Mouse (Mus musculus): Measurements from ENCODE around the gene Nbas. TPM values are rescaled to one million over a fixed set of nuclear protein-coding genes. Genes with fewer than 3 reads are reported as not detected.

The Nbas gene
- total RNA-seq, 2 experiments from 2014 or later, result 30.7 to 33.0 TPM

DNA sequence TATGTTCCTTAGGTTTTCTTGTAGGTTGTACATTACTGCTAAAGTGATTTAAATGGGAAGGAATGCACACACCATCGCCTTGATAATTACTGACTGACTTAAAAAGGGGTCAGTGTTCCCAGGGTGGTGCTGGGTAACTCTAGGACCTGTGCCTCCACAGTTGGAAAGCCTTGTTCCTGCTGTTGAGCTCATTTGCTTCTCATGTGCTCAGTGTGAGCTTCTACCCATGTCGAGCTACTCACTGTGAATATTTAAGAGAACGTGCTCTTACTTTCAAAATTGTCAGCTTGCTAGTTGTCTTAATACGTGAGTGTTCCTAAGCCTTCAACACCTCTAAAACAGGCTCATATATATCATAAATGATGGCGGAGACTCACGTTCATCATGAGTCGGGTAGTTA, 112.6 kb downstream of the Nbas start:
- no peak for DNase-seq (ENCODE audit: extremely low spot score in 1 of 2, low spot score in 1 of 2)

DNA sequence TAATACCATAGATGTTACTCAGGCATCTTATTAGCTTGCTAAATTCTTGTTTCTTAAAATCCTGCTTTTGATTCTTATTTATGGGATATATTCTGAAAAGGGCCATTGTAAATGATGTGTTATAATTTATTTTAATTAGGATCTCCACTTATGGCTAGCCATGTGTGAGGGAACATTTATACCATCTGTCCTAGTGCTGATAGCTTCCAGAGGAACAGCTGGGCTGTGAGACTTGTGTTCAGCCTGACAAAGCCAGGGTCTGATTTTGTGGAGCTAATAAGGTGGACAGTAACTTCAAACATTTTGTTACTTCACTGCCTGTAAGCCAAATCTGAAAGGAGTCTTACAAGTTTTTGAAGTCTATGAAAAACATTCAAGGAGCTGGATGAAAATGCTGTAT, 113.1 kb downstream of the Nbas start:
- DNase-seq (ENCODE audit: extremely low spot score in 1 of 2, low spot score in 1 of 2), result no peak

DNA sequence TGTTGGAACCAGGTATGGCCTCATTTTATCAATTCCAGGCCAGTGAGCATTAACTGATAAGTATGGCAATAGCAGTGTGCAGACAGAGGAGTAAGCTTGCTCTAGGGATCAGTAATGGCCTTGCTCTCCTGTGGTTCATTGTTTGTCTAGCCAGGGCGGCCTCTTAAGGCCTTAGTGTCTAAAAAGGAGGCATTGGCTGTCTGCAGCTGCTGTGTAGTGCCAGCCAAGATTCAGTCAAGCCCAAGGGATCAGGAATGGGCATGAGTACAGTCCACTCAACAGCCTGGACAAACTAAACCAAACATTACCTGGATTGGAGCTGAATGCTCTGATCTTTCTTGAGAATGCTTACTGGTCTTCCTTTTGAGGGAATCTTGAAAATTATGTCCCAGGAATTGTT, 120.7 kb downstream of the Nbas start:
- no peak for DNase-seq (ENCODE audit: extremely low spot score in 1 of 2, low spot score in 1 of 2)

DNA sequence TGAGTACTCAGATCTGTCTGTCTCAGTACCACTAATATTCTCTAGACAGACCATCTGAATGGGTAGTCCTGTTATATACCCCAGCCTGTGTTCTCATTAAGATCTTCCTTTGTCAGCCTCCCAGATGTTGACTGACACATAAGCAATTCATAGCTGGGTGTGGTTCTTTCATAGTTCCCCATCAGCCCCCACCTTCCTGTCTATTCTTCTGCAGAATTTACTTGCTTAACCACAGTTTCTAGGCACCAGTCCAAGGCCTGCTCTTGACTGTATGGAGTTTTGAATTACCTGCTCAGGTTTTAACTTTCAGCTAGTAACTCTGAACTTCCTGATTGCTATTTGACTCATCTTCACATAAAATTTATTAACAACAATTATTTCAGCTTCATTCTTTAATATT, 141.3 kb downstream of the Nbas start:
- DNase-seq (ENCODE audit: extremely low spot score in 1 of 2, low spot score in 1 of 2), result no peak

DNA sequence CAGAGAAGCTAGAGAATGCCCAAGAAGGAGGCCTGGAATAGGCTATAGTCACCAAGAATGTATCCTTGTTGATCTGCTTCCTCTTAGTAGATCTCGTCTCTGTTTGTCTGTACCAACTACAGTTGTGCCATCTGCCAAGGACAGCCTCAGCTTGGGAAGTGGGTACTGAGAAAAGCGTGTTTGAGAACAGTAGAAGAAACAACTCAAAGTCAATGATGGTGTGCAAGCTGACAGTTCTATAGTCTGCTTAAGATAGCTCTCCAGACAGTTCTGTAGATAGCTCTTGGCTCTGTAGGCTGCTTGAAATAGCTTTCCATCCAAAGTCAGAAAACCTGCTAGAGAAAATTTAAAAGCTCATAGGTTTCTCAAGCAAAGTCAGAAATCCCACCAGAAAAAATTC, 149.7 kb downstream of the Nbas start:
- no peak for DNase-seq (ENCODE audit: extremely low spot score in 1 of 2, low spot score in 1 of 2)

DNA sequence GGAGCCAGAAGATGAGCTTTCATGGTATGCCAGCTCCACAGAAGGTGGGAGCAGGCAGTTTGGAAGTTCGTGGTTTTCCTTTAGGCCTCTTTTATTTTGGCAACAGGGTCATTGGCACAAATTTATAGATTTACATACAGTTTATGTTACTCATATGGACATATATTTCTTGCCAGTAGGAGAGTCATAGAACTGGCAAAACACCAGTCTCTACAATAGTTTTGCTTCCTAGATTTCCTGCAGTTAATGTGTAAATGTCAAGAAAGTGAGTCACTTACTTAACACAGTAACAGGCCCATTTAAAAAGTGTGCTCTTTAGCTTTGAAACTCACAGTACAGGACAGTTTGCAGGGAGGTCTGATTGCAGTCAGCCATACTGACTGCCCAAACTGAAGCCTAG, 161.3 kb downstream of the Nbas start:
- DNase-seq (ENCODE audit: extremely low spot score in 1 of 2, low spot score in 1 of 2), result no peak

DNA sequence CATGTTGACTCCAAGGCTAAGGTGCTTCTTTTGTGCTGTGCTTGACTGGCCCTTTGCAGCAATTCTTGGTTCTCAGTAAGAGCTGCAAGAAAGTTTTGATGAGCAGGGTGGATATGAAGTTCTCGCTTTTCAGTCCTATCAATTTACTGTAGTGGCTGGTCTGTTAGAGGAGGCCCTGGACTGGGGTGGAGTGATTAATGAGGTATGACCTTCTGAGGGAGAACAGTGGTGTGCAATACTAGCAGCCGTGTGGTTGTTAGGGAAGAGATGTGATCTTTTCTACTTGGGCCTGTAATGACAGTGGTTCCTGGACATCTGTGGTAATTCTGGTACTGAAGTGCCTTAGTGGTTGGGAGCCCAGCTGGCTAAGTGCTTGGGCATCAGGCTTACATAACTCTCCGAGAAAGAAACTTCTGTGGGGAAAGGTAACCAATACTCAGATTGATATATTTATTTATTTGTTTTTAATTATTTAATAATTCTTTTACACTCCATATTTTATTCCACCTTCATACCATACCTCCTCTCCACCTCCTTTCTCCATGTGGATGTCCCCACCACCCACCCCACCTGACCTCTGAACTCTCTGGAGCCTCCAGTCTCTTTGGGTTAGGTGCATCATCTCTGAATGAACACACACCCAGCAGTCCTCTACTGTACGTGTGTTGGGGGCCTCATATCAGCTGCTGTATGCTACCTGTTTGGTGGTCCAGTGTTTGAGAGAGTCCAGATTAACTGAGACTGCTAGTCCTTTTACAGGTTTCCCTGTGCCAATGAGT, 175.9 kb downstream of the Nbas start:
- no peak for DNase-seq (ENCODE audit: extremely low spot score in 1 of 2, low spot score in 1 of 2)

DNA sequence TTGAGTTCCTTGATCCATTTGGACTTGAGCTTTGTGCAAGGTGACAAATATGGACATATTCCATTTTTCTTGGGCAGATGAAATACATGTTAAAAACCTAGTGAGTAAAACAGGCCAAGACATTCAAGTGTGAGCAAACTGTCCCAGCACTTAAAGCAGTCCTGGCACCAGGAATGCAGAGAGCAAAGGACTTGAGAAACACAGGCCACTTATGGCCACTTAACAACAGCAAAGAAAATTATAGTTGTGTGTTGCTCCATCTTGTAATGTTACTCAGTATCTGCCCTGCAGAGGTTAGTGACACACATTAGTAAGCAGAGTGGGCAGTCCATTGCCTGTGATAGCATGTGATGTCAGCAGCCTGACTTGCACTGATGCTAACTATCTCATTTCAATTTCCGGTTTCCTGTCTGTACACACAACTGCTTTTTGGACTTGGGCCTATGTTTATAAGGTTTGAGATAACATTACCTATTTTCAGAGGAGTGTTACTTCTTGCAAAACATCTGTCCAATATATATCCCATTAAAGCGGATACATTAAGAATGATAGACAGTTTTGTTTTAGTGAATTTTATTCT, 176.6 kb downstream of the Nbas start:
- no peak for DNase-seq (ENCODE audit: extremely low spot score in 1 of 2, low spot score in 1 of 2)

DNA sequence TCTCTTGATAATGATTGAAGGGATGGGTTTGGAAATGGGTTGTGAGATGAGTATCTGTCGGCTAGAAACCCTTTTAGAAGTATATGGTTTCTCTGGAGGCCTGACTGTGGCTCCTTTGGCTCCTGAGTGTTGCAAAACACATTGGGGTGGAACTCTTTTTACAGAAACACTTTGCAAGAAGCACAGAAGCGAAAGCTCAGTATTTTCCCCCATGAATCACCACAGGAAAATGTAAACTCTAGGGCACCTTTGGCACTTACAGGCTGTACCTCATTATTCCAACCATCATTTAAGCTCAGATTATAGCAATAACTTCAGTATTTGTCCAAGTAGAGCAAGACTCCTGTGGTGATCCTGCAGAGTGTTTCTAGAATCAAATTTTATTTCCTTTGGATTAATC, 180.0 kb downstream of the Nbas start:
- DNase-seq (ENCODE audit: extremely low spot score in 1 of 2, low spot score in 1 of 2), result no peak

DNA sequence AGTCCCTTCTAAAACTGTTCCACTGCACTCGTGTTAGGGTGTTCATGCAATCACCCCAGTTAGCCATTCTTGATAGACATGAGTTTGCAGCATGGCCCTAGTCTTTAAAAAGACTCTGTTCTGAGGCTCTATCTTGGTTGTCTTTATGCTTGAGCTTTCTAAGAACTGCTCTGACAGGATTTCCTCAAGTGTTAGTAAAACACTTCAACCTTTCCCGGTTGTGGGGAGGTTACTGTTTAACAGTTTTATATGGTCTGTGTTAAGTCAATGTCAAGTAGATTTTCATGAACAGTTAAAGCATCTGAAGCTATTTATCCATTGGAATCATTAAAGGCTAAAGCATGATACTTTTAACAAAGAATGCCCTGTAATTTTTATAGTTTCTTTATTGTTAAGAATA, 183.1 kb downstream of the Nbas start:
- no peak for DNase-seq (ENCODE audit: extremely low spot score in 1 of 2, low spot score in 1 of 2)

DNA sequence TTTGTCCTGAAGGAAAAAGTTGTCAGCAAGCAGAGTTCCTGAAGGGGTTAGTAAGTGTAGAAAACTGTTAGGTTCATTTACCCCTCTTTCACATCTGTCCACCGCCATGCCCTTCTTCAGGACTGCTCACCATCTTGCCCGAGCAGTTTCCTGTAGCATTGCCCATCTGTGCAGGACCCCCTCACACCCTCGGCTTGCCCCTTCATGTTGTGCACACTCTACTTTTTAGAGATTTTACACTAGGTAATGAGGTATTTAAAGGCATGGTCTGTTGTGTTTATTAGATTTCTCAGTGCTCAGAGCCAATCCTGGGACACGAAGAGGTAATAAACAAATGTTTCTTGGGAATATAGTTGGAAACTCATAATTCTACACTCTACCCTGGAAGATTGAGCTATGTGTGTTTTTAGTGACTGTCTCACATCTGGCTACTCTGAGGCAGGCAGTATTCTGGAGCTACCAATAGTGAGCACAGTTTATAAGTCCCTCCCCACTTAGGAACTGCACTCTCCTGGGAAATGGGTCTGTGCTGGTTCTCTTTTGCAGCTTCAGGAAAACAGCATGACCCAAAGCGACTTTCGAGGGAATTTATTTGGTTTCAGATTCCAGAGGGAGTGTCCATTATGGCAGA, 191.4 kb downstream of the Nbas start:
- no peak for DNase-seq (ENCODE audit: extremely low spot score in 1 of 2, low spot score in 1 of 2)

DNA sequence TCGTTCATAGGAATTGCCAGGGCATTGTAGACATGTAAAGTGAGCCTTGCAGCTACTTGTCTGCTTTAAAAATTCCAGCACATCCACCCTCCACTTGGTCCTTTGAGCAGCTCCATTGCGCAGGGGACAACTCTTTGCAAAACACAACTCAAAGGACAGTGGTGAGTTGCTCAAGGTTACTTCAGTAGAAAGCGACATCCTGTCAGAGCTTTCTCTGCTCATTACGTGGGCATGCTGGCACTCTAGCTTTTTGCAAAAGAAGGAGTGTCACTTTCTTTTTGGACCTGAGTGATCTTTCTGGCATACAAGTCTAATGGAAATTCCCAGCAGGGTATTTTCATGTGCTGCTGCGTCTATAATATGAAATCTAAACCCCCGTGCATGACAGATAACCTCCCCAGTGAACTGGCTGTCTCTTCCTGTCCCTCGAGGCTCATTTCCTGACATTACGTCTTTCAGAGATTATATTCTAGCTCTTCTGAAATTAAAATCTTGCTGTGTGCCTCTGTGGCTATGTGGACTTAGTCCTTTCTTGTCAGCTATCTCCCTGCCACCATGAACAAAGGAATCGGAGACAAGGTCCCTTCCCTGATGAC, 192.7 kb downstream of the Nbas start:
- DNase-seq (ENCODE audit: extremely low spot score in 1 of 2, low spot score in 1 of 2), result no peak

DNA sequence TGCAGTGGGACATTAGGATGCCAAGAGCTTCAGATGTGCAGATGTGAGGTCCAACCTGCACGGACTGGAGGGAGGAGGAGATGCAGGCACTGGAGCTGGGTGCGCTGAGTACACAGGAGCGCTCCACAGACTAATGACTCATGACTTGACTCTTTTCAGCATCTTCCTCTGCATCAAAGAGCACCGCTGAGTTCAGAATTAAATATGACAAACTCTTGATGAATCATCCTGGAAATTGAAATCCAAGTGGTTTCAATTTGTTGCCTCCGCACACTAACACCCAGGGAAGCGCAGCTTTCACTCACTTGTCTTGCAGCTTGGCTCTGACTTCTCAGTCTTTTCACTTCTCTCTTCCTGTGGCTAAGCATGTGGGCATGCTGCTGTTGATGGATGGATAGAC, 193.5 kb downstream of the Nbas start:
- DNase-seq (ENCODE audit: extremely low spot score in 1 of 2, low spot score in 1 of 2), result no peak

DNA sequence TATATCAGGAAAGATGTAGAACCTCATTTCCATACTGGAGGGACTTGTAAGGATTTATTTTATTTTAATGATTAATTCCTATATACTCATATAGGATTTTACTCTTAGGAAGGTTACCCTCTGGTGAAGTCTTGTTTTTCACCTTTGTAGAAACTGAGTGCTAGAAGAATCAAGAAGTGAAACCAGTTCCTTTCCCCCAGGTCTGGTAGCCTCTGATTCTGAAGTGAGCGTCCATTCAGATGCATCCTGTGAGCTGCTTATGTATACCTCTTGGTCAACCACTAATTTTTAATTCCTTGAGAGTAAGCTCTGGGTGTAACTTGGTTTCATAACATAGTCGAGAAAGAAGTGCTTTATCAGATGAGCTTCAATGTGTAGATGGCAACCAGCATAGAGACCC, 196.6 kb downstream of the Nbas start:
- no peak for DNase-seq (ENCODE audit: extremely low spot score in 1 of 2, low spot score in 1 of 2)

DNA sequence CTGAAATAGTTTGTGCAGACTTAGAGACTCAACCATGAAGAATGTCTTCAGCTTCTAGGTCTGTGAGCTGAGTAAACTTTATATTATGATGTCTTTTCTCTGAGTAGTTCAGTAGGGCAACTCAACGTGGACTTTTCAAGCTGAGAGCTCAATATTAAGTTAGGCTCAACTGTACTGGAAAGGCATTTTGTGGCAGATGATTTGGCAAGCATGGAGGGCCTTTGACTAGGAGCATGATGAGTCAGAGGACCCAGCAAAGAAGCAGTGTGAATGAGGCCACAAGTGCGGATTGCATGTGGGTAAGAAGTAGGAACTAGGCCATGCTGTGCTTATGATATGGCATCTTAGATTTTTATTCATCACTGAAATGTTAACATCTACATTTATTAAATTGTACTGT, 205.9 kb downstream of the Nbas start:
- DNase-seq (ENCODE audit: extremely low spot score in 1 of 2, low spot score in 1 of 2), result no peak

DNA sequence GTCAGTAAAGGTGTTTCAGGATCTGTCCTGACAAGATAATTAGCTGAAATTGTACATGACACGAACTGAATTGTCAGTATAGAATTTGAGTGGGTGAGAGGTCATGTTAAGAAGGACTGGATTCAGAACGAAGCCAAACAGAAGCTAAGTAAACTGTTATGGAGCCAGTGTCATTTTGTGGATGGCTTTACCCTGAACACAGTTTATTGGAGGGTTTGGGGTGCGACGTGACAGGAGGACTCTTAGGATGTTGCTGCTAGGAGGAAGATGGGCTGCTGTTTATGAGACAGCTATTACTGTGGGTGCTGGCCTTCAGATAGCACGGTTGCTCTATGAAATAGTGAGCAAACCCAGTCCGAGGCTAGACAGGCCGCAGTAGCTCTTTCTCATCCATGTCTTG, 210.2 kb downstream of the Nbas start:
- no peak for DNase-seq (ENCODE audit: extremely low spot score in 1 of 2, low spot score in 1 of 2)

DNA sequence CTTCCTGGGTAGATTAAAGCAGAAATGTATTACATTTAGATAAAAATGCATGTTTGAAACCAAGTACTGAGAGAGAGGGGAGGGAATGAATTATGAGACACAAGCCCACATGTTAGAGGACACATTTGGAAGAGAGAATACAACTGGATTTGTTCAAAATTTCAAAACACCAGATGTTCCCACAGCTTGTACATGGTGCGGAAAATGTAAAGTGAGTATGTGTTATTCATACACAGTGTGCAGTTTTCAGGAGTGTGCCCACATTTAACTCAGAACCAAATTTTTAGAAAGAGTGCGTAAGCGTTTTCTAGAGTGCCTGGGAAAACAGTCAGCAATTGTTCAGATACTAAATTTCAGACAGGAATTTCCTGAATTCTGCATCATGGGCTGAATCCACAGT, 217.3 kb downstream of the Nbas start:
- DNase-seq (ENCODE audit: extremely low spot score in 1 of 2, low spot score in 1 of 2), result no peak

DNA sequence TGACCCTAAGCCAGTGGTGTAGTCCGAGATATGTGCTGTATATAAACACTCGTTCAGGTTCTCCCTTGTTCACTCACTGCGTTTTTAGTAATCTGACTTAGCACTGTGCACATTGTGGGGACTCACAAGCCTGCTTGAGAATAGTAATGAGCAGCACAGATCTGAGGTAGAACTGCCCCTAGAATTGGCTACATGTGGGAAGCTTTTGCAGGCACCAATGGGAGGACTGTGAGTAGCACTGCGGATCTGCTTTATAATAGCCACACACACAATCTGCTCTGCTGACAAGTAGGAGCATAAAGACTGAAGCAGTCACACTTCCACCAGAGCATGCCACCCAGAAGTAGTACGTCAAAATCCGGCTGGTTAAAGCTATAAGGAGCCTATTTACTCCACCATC, 228.3 kb downstream of the Nbas start:
- no peak for DNase-seq (ENCODE audit: extremely low spot score in 1 of 2, low spot score in 1 of 2)

DNA sequence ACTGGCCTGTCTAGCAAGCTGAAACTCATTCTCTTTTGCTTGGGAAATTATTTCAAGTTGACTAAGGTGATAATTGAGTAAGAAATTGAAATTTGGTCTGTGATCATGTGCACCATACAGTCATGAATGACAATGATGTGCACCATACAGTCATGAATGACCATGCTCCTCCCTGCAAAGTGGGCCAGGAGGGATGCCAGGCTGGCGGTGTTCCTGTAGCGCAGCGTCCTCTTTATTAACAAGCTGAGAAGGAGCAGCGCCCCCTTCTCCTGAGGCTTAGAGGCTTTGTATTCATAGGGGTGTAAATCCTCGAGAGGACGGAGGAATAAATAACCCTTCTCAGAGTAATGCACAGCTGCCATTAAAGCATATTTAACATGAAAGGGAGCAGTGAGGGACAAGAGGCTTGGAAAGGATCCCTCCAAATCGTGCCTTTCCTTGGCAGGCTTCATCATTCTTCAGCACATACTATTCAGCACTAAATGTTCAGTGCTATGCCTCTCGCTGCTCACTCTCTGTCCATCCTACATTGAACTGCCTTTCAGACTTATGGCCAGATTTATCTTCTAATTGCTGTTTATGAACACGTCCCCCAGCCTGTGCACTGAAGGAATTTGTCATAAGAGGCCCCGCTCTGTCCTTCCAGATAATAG, 230.4 kb downstream of the Nbas start:
- DNase-seq (ENCODE audit: extremely low spot score in 1 of 2, low spot score in 1 of 2), result no peak

DNA sequence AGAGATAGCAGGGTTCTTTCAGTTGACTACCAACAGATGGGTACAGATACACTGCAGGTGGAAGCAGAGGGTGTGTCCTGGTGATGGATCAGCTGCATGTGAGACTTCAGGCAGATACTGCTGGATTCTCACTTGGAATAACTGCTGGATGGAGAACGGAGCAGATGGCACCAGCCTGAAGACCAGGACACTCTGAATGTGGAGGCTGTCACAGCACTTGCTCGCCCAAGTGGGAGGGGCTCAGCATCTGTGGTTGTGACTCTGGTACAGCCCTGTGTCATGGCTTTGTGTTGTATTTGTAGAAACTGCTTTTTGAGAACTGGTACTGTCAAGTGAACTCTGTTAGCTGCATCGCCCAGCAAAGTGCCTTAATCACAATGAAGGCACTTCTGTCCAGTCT, 231.3 kb downstream of the Nbas start:
- no peak for DNase-seq (ENCODE audit: extremely low spot score in 1 of 2, low spot score in 1 of 2)

DNA sequence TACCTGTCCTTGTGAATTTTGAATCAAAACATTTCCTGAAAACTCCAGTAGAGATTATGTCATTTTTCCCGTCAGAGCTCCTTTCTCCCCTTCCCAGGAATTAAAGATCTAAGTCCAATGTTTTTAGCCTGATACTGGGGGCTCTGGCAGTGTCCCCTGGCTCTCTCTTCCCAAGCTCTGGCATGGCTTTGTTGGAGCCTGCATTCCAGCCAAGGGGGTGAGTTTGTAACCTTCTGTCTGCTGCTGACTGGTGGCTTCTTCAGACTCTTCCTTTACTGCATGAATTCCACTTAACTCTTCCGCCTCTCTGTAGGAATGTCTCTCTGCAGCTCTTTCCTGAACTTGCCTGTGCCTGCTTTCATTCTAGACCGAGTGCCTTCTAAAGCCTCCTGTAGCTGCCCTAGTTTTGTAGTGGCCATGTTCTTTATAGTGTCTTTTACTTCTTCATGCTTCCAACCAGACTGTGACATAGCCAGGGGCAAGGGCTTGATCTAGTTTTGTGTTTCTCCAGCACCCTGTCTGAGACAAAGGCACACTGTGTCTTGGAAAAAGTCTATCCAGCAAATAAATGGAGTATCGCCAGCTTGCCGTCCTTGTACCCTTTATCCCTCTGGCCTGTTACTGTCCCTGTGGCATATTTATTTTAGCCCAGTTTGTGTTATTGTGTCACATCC, 236.0 kb downstream of the Nbas start:
- no peak for DNase-seq (ENCODE audit: extremely low spot score in 1 of 2, low spot score in 1 of 2)
